5 mouse cellular contexts compared by ENCODE assay signal in genomic region chr13:74471468-74471867, GRCm38 (mm10). TPM values are rescaled to one million over a fixed set of nuclear protein-coding genes. Genes with fewer than 3 reads are reported as not detected.
DNase-seq lines count a peak whose midpoint lies in the region; ATAC-seq and TF ChIP-seq lines count a peak whose summit lies in the region.
"Not testable (repeated sequence)": the region's sequence is repeated elsewhere in the genome, so short reads cannot be mapped to it uniquely, and the experiment has no call there.

No protein-coding gene starts in this region.

- not testable (repeated sequence) for TF ChIP-seq EP300 in MEL (IDR thresholded peaks at IDR 0.05; ENCODE audit: low read depth in 1 of 2, low read length in 2 of 2)

- not testable (repeated sequence) for TF ChIP-seq POLR2A in MEL (IDR thresholded peaks at IDR 0.05; ENCODE audit: control insufficient read depth in 1 of 2, insufficient read depth in 1 of 2, low read depth in 1 of 2, low read length in 2 of 2, poor library complexity in 1 of 2)

- TF ChIP-seq CTCF in MEL (IDR thresholded peaks at IDR 0.05 in 2 of 3, conservative IDR thresholded peaks at IDR 0.05 in 1 of 3; ENCODE audit: control insufficient read depth in 1 of 3, insufficient read depth in 1 of 3, low read depth in 2 of 3, low read length in 3 of 3, poor library complexity in 1 of 3, severe bottlenecking in 1 of 3), result not testable (repeated sequence)

- not testable (repeated sequence) for H3K4me3 ChIP-seq in MEL (ENCODE audit: control insufficient read depth in 1 of 2, insufficient read depth in 1 of 2, low read depth in 2 of 2, low read length in 2 of 2)

- H3K4me1 ChIP-seq in MEL (ENCODE audit: control insufficient read depth in 1 of 2, insufficient read depth in 2 of 2, low read length in 2 of 2), result not testable (repeated sequence)

- not testable (repeated sequence) for H3K27ac ChIP-seq in MEL (ENCODE audit: control insufficient read depth, low read depth, low read length)

- H3K79me2 ChIP-seq in MEL (ENCODE audit: control insufficient read depth, insufficient read depth, low read length, poor library complexity), result not testable (repeated sequence)

- not testable (repeated sequence) for H3K36me3 ChIP-seq in MEL (ENCODE audit: control insufficient read depth in 1 of 2, insufficient read depth in 2 of 2, low read length in 2 of 2)

- peak; percentile 87 for ATAC-seq in common myeloid progenitor, adult 5-6 weeks (replicated peaks; ENCODE audit: low read depth, poor library complexity, severe bottlenecking)
- ATAC-seq in granulocyte monocyte progenitor cell, adult 5-6 weeks (replicated peaks; ENCODE audit: poor library complexity, severe bottlenecking), result peak; percentile 79
- peak; percentile 66 for ATAC-seq in megakaryocyte, adult 5-6 weeks (ENCODE audit: poor library complexity, severe bottlenecking)
- peak; percentile 72; the same call in 1 of the 2 replicates for ATAC-seq in megakaryocyte progenitor cell, adult 5-6 weeks (replicated peaks; ENCODE audit: poor library complexity)

- not testable (repeated sequence) for TF ChIP-seq RAD21 in MEL (IDR thresholded peaks at IDR 0.05; ENCODE audit: low read depth, low read length)

- H3K9me3 ChIP-seq in MEL (replicated peaks; ENCODE audit: insufficient read depth, low read length), result not testable (repeated sequence)

- not testable (repeated sequence) for H3K27me3 ChIP-seq in MEL (ENCODE audit: control insufficient read depth in 1 of 2, insufficient read depth in 2 of 2, low read length in 2 of 2)

- not testable (repeated sequence) for H3K9ac ChIP-seq in MEL (ENCODE audit: control insufficient read depth, low read depth, low read length, poor library complexity, severe bottlenecking)

- peak; percentile 13 for DNase-seq in MEL (ENCODE audit: low read depth, low spot score)

RNA-seq across cellular contexts. Expression of gene Zfp825, which starts 22.3 kb away (rescaled TPM):
- total RNA-seq in MEL (2012; rRNA removed), result 5.5 and 6.1 TPM in 2 replicates
- 100 to 1,000 TPM in 1 of 2 experiments, 1 to 10 TPM in 1; 4.4 to 426 TPM for polyA plus RNA-seq in MEL (2012; ENCODE audit: insufficient read depth in 1 of 2, insufficient read length in 2 of 2, low read depth in 1 of 2, low replicate concordance in 2 of 2, missing spikeins in 1 of 2)
- total RNA-seq in common myeloid progenitor, adult 5-6 weeks (2017), result 8.6 and 19.7 TPM in 2 replicates
- total RNA-seq in granulocyte monocyte progenitor cell, adult 5-6 weeks (2014; fragmentation: Nextera tagmentation), result 10.4 and 13.9 TPM in 2 replicates
- 13.1 and 13.7 TPM in 2 replicates for total RNA-seq in granulocyte monocyte progenitor cell, adult 5-6 weeks (2017)
- total RNA-seq in megakaryocyte, adult 5-6 weeks (2015), result 21.2 and 28.7 TPM in 2 replicates
- 8.4 and 12.4 TPM in 2 replicates for total RNA-seq in megakaryocyte, adult 5-6 weeks (2017)
- total RNA-seq in megakaryocyte progenitor cell, adult 5-6 weeks (2015), result 20.5 and 23.0 TPM in 2 replicates
- 7.1 and 8.2 TPM in 2 replicates for total RNA-seq in megakaryocyte progenitor cell, adult 5-6 weeks (2017)
